Mouse (Mus musculus) layer of hippocampus, adult 9-10 months (tissue): ENCODE measurements at regions not wholly inside any gene's neighbourhood (a gene's known extent, or its start where the extent isn't known, plus 50 kb on each side); places are given as distances from the start of the nearest gene placed in this dataset.

Source experiments
- DNase-seq: peaks from one replicate; pipeline ENCODE4 v3.0.0; 2022; ENCODE audit warnings: low spot score

GRCm38 (mm10) chr15:56425986-56426385 lies 1051.4 kb downstream of the Slc22a22 start:
- DNase-seq: no peak

GRCm38 (mm10) chr15:56420681-56421080 lies 1056.7 kb downstream of the Slc22a22 start:
- DNase-seq: no peak

GRCm38 (mm10) chr15:56391982-56392381 lies 1085.4 kb downstream of the Slc22a22 start:
- no peak for DNase-seq

- no peak for DNase-seq
These were observed 1098.9 kb downstream of the Slc22a22 start for GRCm38 (mm10) chr15:56378511-56378910.

GRCm38 (mm10) chr15:56350903-56351302 lies 1126.5 kb downstream of the Slc22a22 start:
- DNase-seq: no peak

- no peak for DNase-seq
These were observed 1131.3 kb downstream of the Slc22a22 start for GRCm38 (mm10) chr15:56346111-56346510.

- DNase-seq: no peak
These were observed 1132.5 kb downstream of the Slc22a22 start for GRCm38 (mm10) chr15:56344973-56345372.

GRCm38 (mm10) chr15:56344304-56344932 lies 1133.0 kb downstream of the Slc22a22 start:
- DNase-seq: no peak

GRCm38 (mm10) chr15:56337879-56338278 lies 1139.5 kb downstream of the Slc22a22 start:
- DNase-seq: no peak

GRCm38 (mm10) chr15:56336449-56336848 lies 1141.0 kb downstream of the Slc22a22 start:
- DNase-seq: peak; percentile 29

- DNase-seq: no peak
These were observed 1142.4 kb downstream of the Slc22a22 start for GRCm38 (mm10) chr15:56335011-56335410.

- no peak for DNase-seq
These were observed 1156.9 kb downstream of the Slc22a22 start for GRCm38 (mm10) chr15:56320501-56320900.

GRCm38 (mm10) chr15:56294910-56295438 lies 1182.5 kb downstream of the Slc22a22 start:
- DNase-seq: no peak

- no peak for DNase-seq
These were observed 1198.7 kb downstream of the Slc22a22 start for GRCm38 (mm10) chr15:56278622-56279301.

- no peak for DNase-seq
These were observed 1199.4 kb downstream of the Slc22a22 start for GRCm38 (mm10) chr15:56278006-56278405.

- no peak for DNase-seq
These were observed 1228.7 kb downstream of the Slc22a22 start for GRCm38 (mm10) chr15:56248731-56249130.

- no peak for DNase-seq
These were observed 1233.3 kb downstream of the Slc22a22 start for GRCm38 (mm10) chr15:56244004-56244735.

GRCm38 (mm10) chr15:56202552-56202951 lies 1274.9 kb downstream of the Slc22a22 start:
- DNase-seq: no peak

- DNase-seq: no peak
These were observed 1278.1 kb downstream of the Slc22a22 start for GRCm38 (mm10) chr15:56199336-56199735.

GRCm38 (mm10) chr15:56197425-56198201 lies 1279.8 kb downstream of the Slc22a22 start:
- peak; percentile 35 for DNase-seq

- DNase-seq: no peak
These were observed 1311.2 kb downstream of the Slc22a22 start for GRCm38 (mm10) chr15:56166236-56166635.

GRCm38 (mm10) chr15:56158726-56159125 lies 1318.7 kb downstream of the Slc22a22 start:
- DNase-seq: no peak
